In genomic region chr2:119197493-119197892, GRCm38 (mm10) we compare ENCODE assay signal across 23 mouse cellular contexts. TPM values are rescaled to one million over a fixed set of nuclear protein-coding genes. Genes with fewer than 3 reads are reported as not detected.
"Had no signal": no experiment of that assay in that cellular context is flagged by ENCODE, and none has a peak within 500 bp of the region (broad histone marks: within the 10 kb centered on the region; RNA-seq: fewer than 3 reads in every experiment).

No protein-coding gene starts in this region.

- H3K36me3 ChIP-seq: intestine, embryonic 15.5 days; limb, embryonic 13.5 days; liver, embryonic 13.5 days; neural tube, embryonic 12.5 days; neural tube, embryonic 15.5 days; stomach, embryonic 15.5 days had no signal

- H3K4me2 ChIP-seq: intestine, embryonic 15.5 days; limb, embryonic 13.5 days; liver, embryonic 13.5 days; lung, embryonic 14.5 days; midbrain, embryonic 11.5 days; neural tube, embryonic 12.5 days; neural tube, embryonic 15.5 days; stomach, embryonic 15.5 days had no signal

- H3K4me3 ChIP-seq: intestine, embryonic 15.5 days; layer of hippocampus, adult 2 months; limb, embryonic 13.5 days; liver, embryonic 13.5 days; megakaryocyte, embryonic 14.5 days; neural tube, embryonic 12.5 days; neural tube, embryonic 15.5 days; stomach, embryonic 15.5 days had no signal

- ATAC-seq: intestine, embryonic 15.5 days; lung, postnatal 0 days had no signal

- H3K9me3 ChIP-seq: intestine, embryonic 15.5 days; limb, embryonic 13.5 days; liver, embryonic 13.5 days; megakaryocyte, embryonic 14.5 days; neural tube, embryonic 12.5 days; neural tube, embryonic 15.5 days; stomach, embryonic 15.5 days had no signal

- DNase-seq: kidney, adult 11 months; kidney, adult 8-10 months; layer of hippocampus, adult 9-11 months; liver; liver, embryonic 13.5 days; lung, embryonic 14.5 days; lung, postnatal 36 days; midbrain, embryonic 14.5 days; right cerebral cortex, adult 18-20 months; right cerebral cortex, postnatal 25 days; spleen, adult 18-20 months; thymus, postnatal 36 days had no signal

- H3K4me1 ChIP-seq: intestine, embryonic 15.5 days; neural tube, embryonic 12.5 days had no signal

- H3K27me3 ChIP-seq: intestine, embryonic 15.5 days; limb, embryonic 13.5 days; liver, embryonic 13.5 days; neural tube, embryonic 12.5 days; neural tube, embryonic 15.5 days; stomach, embryonic 15.5 days had no signal

- H3K9ac ChIP-seq: intestine, embryonic 15.5 days; limb, embryonic 13.5 days; liver, embryonic 13.5 days; lung, embryonic 14.5 days; neural tube, embryonic 12.5 days; neural tube, embryonic 15.5 days; stomach, embryonic 15.5 days had no signal

- H3K27ac ChIP-seq: intestine, embryonic 15.5 days; layer of hippocampus, adult 2 months; liver, embryonic 13.5 days; neural tube, embryonic 12.5 days; neural tube, embryonic 15.5 days; stomach, embryonic 15.5 days had no signal

RNA-seq across cellular contexts. Expression of gene Gm14137, which starts 23.2 kb away (rescaled TPM):
- polyA plus RNA-seq: urinary bladder, adult 2 months had no signal

RNA-seq across cellular contexts. Expression of gene Ppp1r14d, which starts 32.2 kb away (rescaled TPM):
- polyA plus RNA-seq: limb, embryonic 13.5 days; liver, embryonic 13.5 days; liver, embryonic 16.5 days; midbrain, embryonic 11.5 days; midbrain, embryonic 14.5 days; neural tube, embryonic 12.5 days; neural tube, embryonic 15.5 days had no signal
